Mouse (Mus musculus) hindbrain, embryonic 14.5 days (tissue): ENCODE measurements around the gene Adipor2. TPM values are rescaled to one million over a fixed set of nuclear protein-coding genes. Genes with fewer than 3 reads are reported as not detected.

Source experiments
- ATAC-seq: fragments of 200-750 bp; cut with Nextera tagmentation; 2 replicates; pipeline ENCODE4 v1.8.0; 2017; ENCODE audit warnings: moderate number of reproducible peaks, mild to moderate bottlenecking, moderate TSS enrichment, moderate library complexity; ENCODE audit not compliant: low FRiP score
- DNase-seq: peaks from one replicate; pipeline ENCODE4 v3.0.0-alpha.2; 2015; ENCODE audit warnings: low spot score
- H3K27ac ChIP-seq: fragments of 300-500 bp; sonication (generic); 2 replicates; pipeline ENCODE4 v1.5.1; 2014; ENCODE audit warnings: mild to moderate bottlenecking, moderate library complexity
- H3K27me3 ChIP-seq: fragments of 300-500 bp; sonication (generic); 2 replicates; pipeline ENCODE4 v1.6.1; 2014; ENCODE audit warnings: mild to moderate bottlenecking, low read length, mixed read lengths; ENCODE audit not compliant: control insufficient read depth, insufficient read depth
- H3K36me3 ChIP-seq: fragments of 300-500 bp; sonication (generic); replicated peaks from 2 replicates; pipeline ENCODE4 v1.6.1; 2014; ENCODE audit not compliant: control insufficient read depth, insufficient read depth
- H3K4me1 ChIP-seq: fragments of 300-500 bp; sonication (generic); replicated peaks from 2 replicates; pipeline ENCODE4 v1.6.1; 2014; ENCODE audit warnings: antibody characterized with exemption, low read length, mixed read lengths; ENCODE audit not compliant: control insufficient read depth, insufficient read depth
- H3K4me2 ChIP-seq: fragments of 300-500 bp; sonication (generic); replicated peaks from 2 replicates; pipeline ENCODE4 v1.6.1; 2014; ENCODE audit warnings: mild to moderate bottlenecking, moderate library complexity
- H3K4me3 ChIP-seq: fragments of 300-500 bp; sonication (generic); replicated peaks from 2 replicates; pipeline ENCODE4 v1.5.1; 2014; ENCODE audit warnings: mild to moderate bottlenecking, low read length
- H3K9ac ChIP-seq: fragments of 300-500 bp; sonication (generic); 2 replicates; pipeline ENCODE4 v1.6.1; 2014
- H3K9me3 ChIP-seq: fragments of 300-500 bp; sonication (generic); 2 replicates; pipeline ENCODE4 v1.6.1; 2016; ENCODE audit warnings: low read length; ENCODE audit not compliant: control insufficient read depth
- WGBS: fragments of 180-500 bp; shearing (Covaris S2); extraction: QIAGEN DNeasy Blood & Tissue Kit; methylation state at CpG from one replicate; pipeline ENCODE4 v1.1.7; 2014; 5-methylcytosine and 5-hydroxymethylcytosine counted together
- polyA plus RNA-seq: library from polyadenylated mRNA; unstranded; fragments of >200 nt; fragmentation: Nextera tagmentation; extraction: Ambion mirVana; gene quantifications from 2 replicates; pipeline ENCODE4 v1.2.1, GENCODE M21; 2014

Gene Adipor2
- polyA plus RNA-seq, 1 experiment from 2014 or later: 27.3 TPM

GRCm38 (mm10) chr6:119318732-119319131 lies 98.8 kb downstream of the Adipor2 start:
- 0 out of 2 replicates have a peak overlapping the region, but pooled peaks have one; percentile 14 for H3K27ac ChIP-seq
- H3K9ac ChIP-seq: no peak overlapping the region
- DNase-seq (no peak), ATAC-seq (peak; percentile 47; the same call in 1 of the 2 replicates)
- 47% methylated on average over 9 of the region's 9 CpGs for WGBS
- H3K4me1 ChIP-seq: peaks cover 12% of the 10 kb centered on the region; the same call in 1 of the 2 replicates
- no peak overlapping the region for H3K4me2 ChIP-seq
- no peak overlapping the region for H3K4me3 ChIP-seq
- no peaks in the 10 kb centered on the region for H3K9me3 ChIP-seq
- 0 out of 2 replicates have a peak, but pooled peaks cover 9% of the 10 kb centered on the region for H3K36me3 ChIP-seq
- H3K27me3 ChIP-seq: no peaks in the 10 kb centered on the region

GRCm38 (mm10) chr6:119314751-119315476 lies 102.6 kb downstream of the Adipor2 start:
- H3K4me1 ChIP-seq: peaks cover 23% of the 10 kb centered on the region
- no peak overlapping the region for H3K4me3 ChIP-seq
- no peaks in the 10 kb centered on the region for H3K9me3 ChIP-seq
- no peak overlapping the region for H3K4me2 ChIP-seq
- no peak overlapping the region for H3K27ac ChIP-seq
- no peaks in the 10 kb centered on the region for H3K27me3 ChIP-seq
- WGBS: 66% methylated on average over 7 of the region's 7 CpGs
- no peak overlapping the region for H3K9ac ChIP-seq
- ATAC-seq: no peak
- H3K36me3 ChIP-seq: 0 out of 2 replicates have a peak, but pooled peaks cover 5% of the 10 kb centered on the region
- no peak for DNase-seq

GRCm38 (mm10) chr6:119313588-119314375 lies 103.7 kb downstream of the Adipor2 start:
- 35% methylated on average over 14 of the region's 14 CpGs for WGBS
- Histone ChIP-seq H3K27ac (peak overlapping the region; percentile 60), H3K4me1 (peaks cover 23% of the 10 kb centered on the region), H3K27me3 (no peaks in the 10 kb centered on the region), H3K36me3 (0 out of 2 replicates have a peak, but pooled peaks cover 5% of the 10 kb centered on the region), H3K4me3 (no peak overlapping the region), H3K9ac (no peak overlapping the region), H3K9me3 (no peaks in the 10 kb centered on the region), H3K4me2 (no peak overlapping the region)
- ATAC-seq (peak; percentile 79), DNase-seq (peak; percentile 61)

DNA sequence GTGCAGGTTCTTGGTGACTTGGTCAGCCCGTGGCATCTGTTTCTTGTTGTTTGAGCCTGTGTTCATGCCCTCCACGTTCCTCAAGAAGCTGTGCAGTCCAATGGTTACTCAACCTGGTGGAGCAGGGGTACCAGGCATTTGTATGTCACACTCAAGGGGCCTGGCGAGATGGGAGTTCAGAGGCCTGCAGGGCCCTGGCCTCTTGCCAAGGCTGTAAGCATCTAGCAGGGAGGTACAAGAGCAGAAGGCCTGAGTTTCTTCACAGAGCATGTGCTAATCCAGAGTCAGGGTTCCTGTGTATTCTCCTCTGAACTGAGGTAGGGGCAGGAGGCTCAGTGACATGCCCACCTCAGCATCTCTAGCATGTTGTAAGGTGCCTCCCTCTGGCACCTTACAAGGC lies 104.4 kb downstream of the Adipor2 start:
- H3K36me3 ChIP-seq: 0 out of 2 replicates have a peak, but pooled peaks cover 5% of the 10 kb centered on the region
- no peak overlapping the region for H3K9ac ChIP-seq
- H3K9me3 ChIP-seq: no peaks in the 10 kb centered on the region
- peaks cover 23% of the 10 kb centered on the region for H3K4me1 ChIP-seq
- WGBS: 69% methylated on average over 3 of the region's 3 CpGs
- peak overlapping the region; percentile 60 for H3K27ac ChIP-seq
- H3K4me2 ChIP-seq: no peak overlapping the region
- DNase-seq (no peak), ATAC-seq (no peak)
- no peak overlapping the region for H3K4me3 ChIP-seq
- no peaks in the 10 kb centered on the region for H3K27me3 ChIP-seq

- Histone ChIP-seq H3K9me3 (no peaks in the 10 kb centered on the region), H3K27ac (no peak overlapping the region), H3K27me3 (no peaks in the 10 kb centered on the region), H3K4me1 (peaks cover 23% of the 10 kb centered on the region), H3K4me2 (no peak overlapping the region), H3K9ac (no peak overlapping the region), H3K36me3 (0 out of 2 replicates have a peak, but pooled peaks cover 5% of the 10 kb centered on the region), H3K4me3 (no peak overlapping the region)
- no peak for DNase-seq
- WGBS: 88% methylated on average over 6 of the region's 6 CpGs
- ATAC-seq: no peak
These were observed 105.1 kb downstream of the Adipor2 start for GRCm38 (mm10) chr6:119312381-119312780.

- ATAC-seq (no peak), DNase-seq (no peak)
- no peak overlapping the region for H3K27ac ChIP-seq
- WGBS: 49% methylated on average over 9 of the region's 9 CpGs
- no peak overlapping the region for H3K9ac ChIP-seq
- H3K4me3 ChIP-seq: no peak overlapping the region
- no peaks in the 10 kb centered on the region for H3K36me3 ChIP-seq
- H3K4me2 ChIP-seq: no peak overlapping the region
- no peaks in the 10 kb centered on the region for H3K9me3 ChIP-seq
- H3K27me3 ChIP-seq: no peaks in the 10 kb centered on the region
- H3K4me1 ChIP-seq: peaks cover 23% of the 10 kb centered on the region
These were observed 107.3 kb downstream of the Adipor2 start for GRCm38 (mm10) chr6:119310176-119310575.

- H3K4me1 ChIP-seq: peaks cover 3% of the 10 kb centered on the region
- no peaks in the 10 kb centered on the region for H3K27me3 ChIP-seq
- DNase-seq (no peak), ATAC-seq (no peak)
- H3K4me2 ChIP-seq: no peak overlapping the region
- H3K36me3 ChIP-seq: no peaks in the 10 kb centered on the region
- no peak overlapping the region for H3K9ac ChIP-seq
- H3K9me3 ChIP-seq: no peaks in the 10 kb centered on the region
- H3K4me3 ChIP-seq: no peak overlapping the region
- WGBS: 45% methylated on average over 10 of the region's 10 CpGs
- 0 out of 2 replicates have a peak overlapping the region, but pooled peaks have one; percentile 20 for H3K27ac ChIP-seq
These were observed 109.6 kb downstream of the Adipor2 start for GRCm38 (mm10) chr6:119307867-119308413.

GRCm38 (mm10) chr6:119303331-119303730 lies 114.2 kb downstream of the Adipor2 start:
- no peak overlapping the region for H3K4me2 ChIP-seq
- H3K27ac ChIP-seq: no peak overlapping the region
- 93% methylated on average over 6 of the region's 6 CpGs for WGBS
- no peaks in the 10 kb centered on the region for H3K36me3 ChIP-seq
- H3K27me3 ChIP-seq: no peaks in the 10 kb centered on the region
- no peak for DNase-seq
- H3K9ac ChIP-seq: no peak overlapping the region
- H3K4me3 ChIP-seq: no peak overlapping the region
- no peaks in the 10 kb centered on the region for H3K4me1 ChIP-seq
- ATAC-seq: no peak
- no peaks in the 10 kb centered on the region for H3K9me3 ChIP-seq
